Mouse (Mus musculus) midbrain, embryonic 11.5 days (tissue): ENCODE measurements around the gene Slc35e3. TPM values are rescaled to one million over a fixed set of nuclear protein-coding genes. Genes with fewer than 3 reads are reported as not detected.

ENCODE experiments used
- ATAC-seq: fragments of 200-750 bp; cut with Nextera tagmentation; 2 replicates; pipeline ENCODE4 v1.8.0; 2017; ENCODE audit warnings: moderate TSS enrichment, moderate library complexity; ENCODE audit not compliant: low FRiP score
- DNase-seq: peaks from one replicate; pipeline ENCODE4 v3.0.0; 2015; ENCODE audit warnings: low spot score; ENCODE audit errors: missing footprints
- H3K27ac ChIP-seq: fragments of 300-500 bp; sonication (generic); 2 replicates; pipeline ENCODE4 v1.5.1; 2014; ENCODE audit warnings: low read depth, low read length
- H3K27me3 ChIP-seq: fragments of 300-500 bp; sonication (generic); 2 replicates; pipeline ENCODE4 v1.6.1; 2014; ENCODE audit warnings: mild to moderate bottlenecking, low read length, moderate library complexity, mixed read lengths; ENCODE audit not compliant: control insufficient read depth, insufficient read depth
- H3K36me3 ChIP-seq: fragments of 300-500 bp; sonication (generic); 2 replicates; pipeline ENCODE4 v1.6.1; 2014; ENCODE audit warnings: mild to moderate bottlenecking, low read length, moderate library complexity, mixed read lengths; ENCODE audit not compliant: control insufficient read depth, insufficient read depth
- H3K4me1 ChIP-seq: fragments of 300-500 bp; sonication (generic); 2 replicates; pipeline ENCODE4 v1.6.1; 2014; ENCODE audit warnings: low read length; ENCODE audit not compliant: control insufficient read depth, insufficient read depth
- H3K4me2 ChIP-seq: fragments of 300-500 bp; sonication (generic); 2 replicates; pipeline ENCODE4 v1.6.1; 2014; ENCODE audit warnings: mild to moderate bottlenecking, moderate library complexity
- H3K4me3 ChIP-seq: fragments of 300-500 bp; sonication (generic); 2 replicates; pipeline ENCODE4 v1.5.1; 2014; ENCODE audit warnings: low read depth, low read length
- H3K9ac ChIP-seq: fragments of 300-500 bp; sonication (generic); 2 replicates; pipeline ENCODE4 v1.6.1; 2014; ENCODE audit warnings: low read length
- H3K9me3 ChIP-seq: fragments of 300-500 bp; sonication (generic); 2 replicates; pipeline ENCODE4 v1.6.1; 2016; ENCODE audit warnings: low read length; ENCODE audit not compliant: control insufficient read depth
- WGBS: fragments of 180-500 bp; shearing (Covaris S2); extraction: QIAGEN DNeasy Blood & Tissue Kit; methylation state at CpG from one replicate; pipeline ENCODE4 v1.1.7; 2014; 5-methylcytosine and 5-hydroxymethylcytosine counted together
- polyA plus RNA-seq: library from polyadenylated mRNA; unstranded; fragments of >200 nt; fragmentation: Nextera tagmentation; extraction: Ambion mirVana; gene quantifications from 2 replicates; pipeline ENCODE4 v1.2.1, GENCODE M21; 2014

Slc35e3 gene
- polyA plus RNA-seq, 1 experiment from 2014 or later, result 21.4 TPM

DNA sequence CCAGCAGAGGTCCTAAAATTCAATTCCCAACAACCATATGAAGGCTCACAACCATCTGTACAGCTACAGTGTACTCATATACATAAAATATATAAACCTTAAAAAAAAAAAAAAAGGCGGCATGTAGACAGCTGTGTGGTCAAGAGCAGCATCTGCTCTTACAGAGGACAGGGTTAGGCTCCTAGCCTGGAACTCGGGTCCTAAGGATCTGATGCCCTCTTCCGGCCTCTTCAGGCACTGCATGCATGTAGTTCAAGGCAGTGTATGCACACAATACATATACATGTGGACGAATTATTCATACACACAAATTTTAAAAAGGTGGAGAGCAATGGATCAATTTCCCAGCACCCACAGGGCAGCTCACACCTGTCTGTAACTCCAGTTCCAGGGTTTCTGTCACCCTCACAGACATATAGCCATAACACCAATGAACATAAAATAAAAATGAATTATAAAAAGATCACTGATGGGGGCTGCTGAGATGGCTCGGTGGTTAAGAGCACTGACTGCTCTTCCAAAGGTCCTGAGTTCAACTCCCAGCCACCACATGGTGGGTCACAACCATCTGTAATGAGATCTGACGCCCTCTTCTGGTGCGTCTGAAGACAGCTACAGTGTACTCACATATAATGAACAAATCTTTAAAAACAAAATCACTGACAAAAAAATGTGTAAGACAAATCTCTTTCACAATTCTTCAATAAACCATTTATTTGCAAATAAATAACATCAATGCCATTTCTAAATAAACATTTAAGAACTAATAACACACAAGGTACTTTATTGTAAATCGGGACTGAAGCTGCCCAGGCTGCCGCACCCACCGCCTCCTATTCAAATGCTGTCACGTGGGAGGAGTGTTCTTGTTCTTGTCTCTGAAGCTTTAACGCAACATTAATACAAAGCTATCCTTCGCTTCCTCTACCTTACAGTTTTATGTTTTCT lies 57.7 kb downstream of the Slc35e3 start:
- DNase-seq (no peak), ATAC-seq (0 out of 2 replicates have a peak, but pooled peaks have one; percentile 48)
- Histone ChIP-seq H3K27me3 (no peaks in the 10 kb centered on the region), H3K4me1 (no peaks in the 10 kb centered on the region), H3K9me3 (no peaks in the 10 kb centered on the region), H3K27ac (no peak overlapping the region), H3K9ac (no peak overlapping the region), H3K4me3 (no peak overlapping the region), H3K36me3 (peaks cover 24% of the 10 kb centered on the region), H3K4me2 (no peak overlapping the region)
- 87% methylated on average over 13 of the region's 13 CpGs for WGBS

DNA sequence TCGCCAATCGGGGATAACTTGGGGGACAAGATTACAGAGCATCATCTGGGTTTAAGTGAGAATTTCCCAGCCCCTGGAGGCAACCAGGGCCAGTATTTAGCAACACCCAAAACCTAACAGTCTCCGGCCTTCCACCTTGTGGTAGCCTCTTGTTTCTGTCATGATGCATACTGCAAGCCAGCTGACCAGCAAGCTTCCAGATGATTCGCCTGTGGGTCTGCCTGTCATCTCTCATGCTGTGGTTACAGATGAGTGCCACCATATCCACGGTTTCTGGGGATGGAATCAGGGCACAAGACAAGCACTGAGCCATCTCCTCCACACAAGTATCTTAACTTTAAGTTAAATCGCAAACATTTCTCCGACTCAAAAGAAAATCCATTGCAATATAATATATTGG lies 58.6 kb downstream of the Slc35e3 start:
- no peak for DNase-seq
- Histone ChIP-seq H3K9me3 (no peaks in the 10 kb centered on the region), H3K4me1 (no peaks in the 10 kb centered on the region), H3K36me3 (peaks cover 21% of the 10 kb centered on the region), H3K4me2 (no peak overlapping the region), H3K27me3 (no peaks in the 10 kb centered on the region), H3K4me3 (no peak overlapping the region), H3K27ac (no peak overlapping the region), H3K9ac (no peak overlapping the region)
- ATAC-seq, result no peak
- WGBS, result 88% methylated on average over 7 of the region's 7 CpGs

DNA sequence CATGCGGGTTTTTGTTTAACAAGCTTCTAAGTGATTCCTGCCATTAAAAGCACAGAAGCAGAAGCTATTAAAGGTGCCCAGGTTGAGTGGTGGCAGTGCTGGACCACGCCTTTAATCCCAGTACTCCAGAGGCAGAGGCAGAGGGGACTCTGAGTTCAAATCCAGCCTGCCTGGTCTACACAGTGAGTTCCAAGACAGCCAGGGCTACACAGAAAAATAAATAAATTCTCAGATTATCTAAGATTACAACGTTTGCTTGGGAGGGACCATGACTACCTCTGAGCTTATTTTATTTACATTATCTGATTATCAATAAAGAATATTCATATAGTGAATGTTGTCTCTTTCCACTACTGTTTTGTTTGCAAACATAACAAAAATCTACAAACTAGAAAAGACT lies 59.1 kb downstream of the Slc35e3 start:
- Histone ChIP-seq H3K36me3 (peaks cover 16% of the 10 kb centered on the region), H3K9ac (no peak overlapping the region), H3K27ac (no peak overlapping the region), H3K4me3 (no peak overlapping the region), H3K4me2 (no peak overlapping the region), H3K27me3 (no peaks in the 10 kb centered on the region), H3K4me1 (no peaks in the 10 kb centered on the region), H3K9me3 (no peaks in the 10 kb centered on the region)
- 89% methylated on average over 3 of the region's 3 CpGs for WGBS
- DNase-seq, result no peak
- no peak for ATAC-seq

DNA sequence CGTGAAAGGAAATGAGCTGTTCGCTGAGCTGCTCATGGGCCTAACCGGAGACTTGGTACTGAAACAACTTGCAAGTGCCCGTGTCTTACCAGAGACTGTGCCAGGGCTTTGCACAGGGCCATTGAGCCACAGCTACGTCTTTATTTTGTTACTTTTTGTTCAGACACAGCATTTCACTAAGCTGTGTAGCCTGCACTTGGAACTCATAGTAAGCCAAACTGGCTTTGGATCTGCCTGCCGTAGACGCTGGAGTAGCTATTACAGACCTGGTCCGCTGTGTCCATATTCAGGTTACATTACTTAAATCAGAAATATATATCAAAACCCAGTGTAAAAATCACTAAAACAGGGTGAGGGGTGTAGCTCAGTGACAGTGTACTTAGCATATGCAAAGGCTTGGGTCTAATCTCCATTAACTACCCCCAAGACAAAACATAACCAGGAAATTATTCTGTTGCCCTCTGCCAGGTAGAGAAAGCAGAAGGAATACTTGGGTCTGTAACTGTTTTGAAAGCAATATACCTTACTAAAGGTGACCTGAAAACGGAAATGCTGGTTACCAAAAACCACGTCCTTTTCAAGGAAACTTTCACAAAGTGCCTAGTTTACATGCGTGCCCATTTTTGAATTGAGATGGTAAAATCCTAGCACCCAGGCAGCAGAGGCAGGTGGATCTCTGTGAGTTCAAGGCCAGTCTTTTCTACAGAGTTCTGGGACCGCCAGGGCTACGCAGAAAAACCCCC lies 60.1 kb downstream of the Slc35e3 start:
- no peaks in the 10 kb centered on the region for H3K4me1 ChIP-seq
- no peaks in the 10 kb centered on the region for H3K27me3 ChIP-seq
- H3K27ac ChIP-seq, result no peak overlapping the region
- WGBS, result 93% methylated on average over 13 of the region's 13 CpGs
- H3K9ac ChIP-seq, result no peak overlapping the region
- H3K9me3 ChIP-seq, result no peaks in the 10 kb centered on the region
- ATAC-seq, result no peak
- DNase-seq, result no peak
- H3K4me2 ChIP-seq, result no peak overlapping the region
- peaks cover 12% of the 10 kb centered on the region; the same call in 1 of the 2 replicates for H3K36me3 ChIP-seq
- no peak overlapping the region for H3K4me3 ChIP-seq

DNA sequence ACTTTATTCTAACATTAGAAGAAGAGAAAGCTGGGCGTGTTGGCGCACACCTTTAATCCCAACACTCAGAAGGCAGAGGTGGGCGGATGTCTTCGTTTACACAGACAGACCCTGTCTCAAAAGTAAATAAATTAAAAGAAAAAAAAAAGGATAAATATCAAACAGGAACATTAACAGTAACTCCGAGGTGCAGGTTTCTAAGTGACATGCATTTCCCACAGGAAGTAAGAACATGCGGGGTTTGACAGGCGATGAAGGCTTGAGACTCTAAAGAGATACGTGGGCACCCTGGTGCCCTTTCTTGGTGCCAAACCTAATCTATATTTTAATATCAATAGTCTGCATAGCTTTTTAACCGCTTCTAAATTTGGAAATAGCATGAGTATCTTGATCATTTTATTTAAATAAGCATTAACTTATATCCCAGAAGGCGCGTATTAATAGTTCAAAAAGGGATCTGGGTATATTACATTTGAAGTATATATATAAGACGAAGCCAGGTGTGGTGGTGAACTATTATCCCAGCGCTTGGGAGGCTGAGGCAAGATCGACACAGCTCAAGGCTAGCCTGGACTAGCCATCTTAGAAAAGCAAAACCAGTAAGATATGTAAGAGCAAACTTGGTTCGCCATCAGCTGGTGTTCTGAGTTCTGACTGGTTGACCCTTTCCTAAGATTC lies 60.9 kb downstream of the Slc35e3 start:
- no peak overlapping the region for H3K4me2 ChIP-seq
- H3K27ac ChIP-seq, result no peak overlapping the region
- WGBS, result 91% methylated on average over 15 of the region's 15 CpGs
- H3K9me3 ChIP-seq, result no peaks in the 10 kb centered on the region
- DNase-seq (no peak), ATAC-seq (no peak)
- H3K4me3 ChIP-seq, result no peak overlapping the region
- no peaks in the 10 kb centered on the region for H3K27me3 ChIP-seq
- no peaks in the 10 kb centered on the region for H3K4me1 ChIP-seq
- H3K36me3 ChIP-seq, result peaks cover 6% of the 10 kb centered on the region; the same call in 1 of the 2 replicates
- H3K9ac ChIP-seq, result no peak overlapping the region

DNA sequence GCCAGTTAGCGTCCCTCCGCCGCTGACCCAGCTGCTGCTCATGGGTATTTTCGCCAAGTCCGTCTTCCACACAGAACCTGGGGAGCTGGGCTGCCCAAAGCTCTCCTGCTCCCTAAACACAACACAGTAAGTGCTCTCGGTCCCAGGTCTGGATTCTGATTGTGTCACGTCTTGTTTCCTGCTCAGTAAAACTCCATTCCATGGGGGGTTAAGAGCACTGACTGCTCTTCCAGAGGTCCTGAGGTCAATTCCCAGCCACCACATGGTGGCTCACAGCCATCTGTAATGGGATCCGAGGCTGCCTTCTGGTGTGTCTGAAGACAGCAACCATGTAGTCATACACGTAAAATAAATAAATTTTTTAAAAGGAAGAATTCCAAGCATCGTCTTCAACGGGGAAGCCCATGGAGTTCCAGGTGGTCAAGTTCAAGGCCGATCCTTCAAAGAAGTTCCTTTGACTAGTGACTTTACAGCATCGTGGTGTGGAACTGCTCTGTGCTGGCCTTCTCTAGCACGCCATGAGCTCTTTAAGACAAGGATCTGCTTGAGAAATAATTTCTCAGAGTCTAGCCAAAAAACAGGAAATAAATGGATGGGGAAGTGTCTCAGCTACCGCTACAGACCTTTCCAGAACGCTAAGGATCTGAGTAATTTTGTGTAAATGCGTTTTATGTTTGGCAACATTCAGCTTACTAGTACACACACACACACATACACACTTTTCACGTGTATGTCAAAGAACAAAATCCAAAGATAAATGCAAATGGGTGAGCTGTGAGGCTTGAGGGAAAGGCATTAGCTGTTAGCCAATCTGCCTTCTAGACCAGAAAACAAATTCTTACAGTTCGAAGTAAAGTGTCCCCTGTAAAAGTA lies 61.6 kb downstream of the Slc35e3 start:
- no peak overlapping the region for H3K9ac ChIP-seq
- H3K4me1 ChIP-seq, result no peaks in the 10 kb centered on the region
- no peak overlapping the region for H3K27ac ChIP-seq
- DNase-seq (no peak), ATAC-seq (no peak)
- H3K4me3 ChIP-seq, result no peak overlapping the region
- H3K9me3 ChIP-seq, result no peaks in the 10 kb centered on the region
- WGBS, result 87% methylated on average over 19 of the region's 19 CpGs
- no peak overlapping the region for H3K4me2 ChIP-seq
- no peaks in the 10 kb centered on the region for H3K27me3 ChIP-seq
- peaks cover 5% of the 10 kb centered on the region; the same call in 1 of the 2 replicates for H3K36me3 ChIP-seq

DNA sequence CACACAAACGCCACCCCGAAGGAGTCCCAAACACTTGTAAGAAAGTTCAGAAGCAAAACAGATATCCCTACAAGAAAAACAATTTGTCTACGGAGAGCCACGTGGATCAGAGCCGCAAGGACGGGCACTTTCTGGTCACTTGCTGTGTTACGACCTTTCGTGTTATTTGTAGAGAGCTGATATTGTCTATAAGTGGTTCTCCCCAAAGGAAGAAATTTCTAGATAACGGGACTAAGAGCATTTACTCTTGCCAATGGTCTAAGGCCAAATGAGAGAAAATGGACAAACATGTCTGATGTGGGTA lies 62.5 kb downstream of the Slc35e3 start:
- 91% methylated on average over 9 of the region's 9 CpGs for WGBS
- H3K27ac ChIP-seq, result no peak overlapping the region
- H3K9ac ChIP-seq, result no peak overlapping the region
- no peaks in the 10 kb centered on the region for H3K27me3 ChIP-seq
- H3K36me3 ChIP-seq, result no peaks in the 10 kb centered on the region
- H3K4me3 ChIP-seq, result no peak overlapping the region
- no peaks in the 10 kb centered on the region for H3K4me1 ChIP-seq
- DNase-seq (no peak), ATAC-seq (no peak)
- no peaks in the 10 kb centered on the region for H3K9me3 ChIP-seq
- no peak overlapping the region for H3K4me2 ChIP-seq
